Mouse (Mus musculus) yolk sac, embryonic 10.5 days (tissue): Measurements from ENCODE around the gene Tubb5.
A peak's percentile ranks its signal among the peaks of the same experiment; 100 is the strongest.

Experiments
- DNase-seq: peaks from one replicate; pipeline ENCODE4 v3.0.0-alpha.2; 2017; ENCODE audit warnings: low spot score

Tubb5 gene

GRCm38 (mm10) chr17:35825109-35825850 lies 12.8 kb downstream of the Tubb5 start:
- no peak for DNase-seq

DNA sequence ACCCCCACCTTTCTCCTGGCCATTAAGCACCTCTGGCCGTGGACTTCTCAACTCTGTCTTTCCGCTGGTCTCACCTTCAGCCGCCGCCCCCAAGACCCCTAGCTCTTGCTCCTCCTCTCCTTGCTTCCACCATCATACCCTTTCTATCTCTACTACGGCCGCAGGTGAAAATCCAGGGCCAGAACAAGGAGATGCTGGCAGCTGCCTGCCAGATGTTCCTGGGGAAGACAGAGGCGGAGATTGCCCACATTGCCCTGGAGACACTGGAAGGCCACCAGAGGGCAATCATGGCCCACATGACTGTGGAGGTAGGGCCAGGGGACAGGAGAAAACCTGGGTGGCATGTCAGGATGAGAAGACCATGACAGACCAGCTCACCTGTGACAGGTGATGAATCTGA lies 13.7 kb downstream of the Tubb5 start:
- DNase-seq = no peak

GRCm38 (mm10) chr17:35822964-35823937 lies 14.9 kb downstream of the Tubb5 start, which contains the start of gene Flot1:
Gene Flot1, plus strand, starts transcription at chr17:35823230.
- DNase-seq = peak; percentile 93

- no peak for DNase-seq
These were observed 15.5 kb downstream of the Tubb5 start for GRCm38 (mm10) chr17:35822564-35822963.

DNA sequence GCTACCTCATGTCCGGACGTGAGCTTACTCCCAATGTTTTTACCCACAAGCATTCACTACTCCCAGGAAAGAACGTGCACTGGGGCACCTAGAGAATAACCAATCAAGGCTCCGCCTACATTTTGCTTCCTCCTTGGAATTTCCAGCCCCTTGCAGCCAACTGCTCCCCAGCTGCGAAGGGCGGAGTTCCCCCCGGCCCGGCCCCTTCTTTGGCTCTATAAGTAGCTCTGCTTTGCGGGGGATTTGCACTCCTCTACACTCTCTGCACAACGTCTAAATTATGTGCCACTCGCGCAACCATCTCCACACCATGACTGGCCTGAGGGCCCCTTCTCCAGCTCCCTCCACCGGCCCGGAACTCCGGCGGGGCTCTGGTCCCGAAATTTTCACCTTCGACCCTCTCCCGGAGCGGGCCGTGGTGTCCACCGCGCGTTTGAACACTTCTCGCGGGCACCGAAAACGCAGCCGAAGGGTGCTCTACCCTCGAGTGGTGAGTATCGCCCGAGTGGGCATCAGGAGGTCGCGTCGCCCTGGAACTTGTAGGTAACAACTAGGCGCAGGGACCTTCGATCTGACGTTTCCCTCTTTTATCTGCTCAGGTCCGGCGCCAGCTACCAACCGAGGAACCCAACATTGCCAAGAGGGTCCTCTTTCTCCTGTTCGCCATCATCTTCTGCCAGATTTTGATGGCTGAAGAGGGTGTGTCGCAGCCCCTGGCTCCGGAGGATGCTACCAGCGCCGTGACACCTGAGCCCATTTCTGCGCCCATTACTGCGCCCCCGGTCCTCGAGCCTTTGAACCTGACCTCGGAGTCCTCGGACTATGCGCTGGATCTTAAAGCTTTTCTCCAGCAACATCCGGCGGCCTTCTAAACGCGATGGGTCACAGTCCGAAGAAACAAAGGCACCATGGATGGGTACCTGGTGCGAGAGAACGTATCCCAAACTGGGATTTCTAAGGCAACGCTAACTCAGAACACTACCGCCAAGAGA lies 16.4 kb downstream of the Tubb5 start, which contains the start of gene Ier3:
Gene Ier3 (plus strand): TSS at position 246 of the 992 bp plus-strand sequence.
- DNase-seq = peak; percentile 93

DNA sequence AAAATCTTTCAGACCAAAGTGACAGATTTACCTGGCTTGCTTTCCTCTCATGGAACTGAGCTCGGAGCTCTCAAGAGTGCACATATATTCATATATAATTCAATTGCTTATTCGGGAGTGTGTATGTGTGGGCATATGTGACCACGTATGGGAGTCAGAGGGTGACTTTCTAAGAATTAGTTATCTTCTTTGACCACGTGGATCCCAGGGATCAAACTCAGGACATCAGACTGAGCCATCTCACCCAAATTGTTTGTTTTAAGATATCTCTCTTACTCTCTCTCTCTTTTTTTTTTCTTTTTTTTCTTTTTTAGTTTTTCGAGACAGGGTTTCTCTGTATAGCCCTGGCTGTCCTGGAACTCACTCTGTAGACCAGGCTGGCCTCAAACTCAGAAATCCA lies 18.0 kb downstream of the Tubb5 start:
- no peak for DNase-seq

DNA sequence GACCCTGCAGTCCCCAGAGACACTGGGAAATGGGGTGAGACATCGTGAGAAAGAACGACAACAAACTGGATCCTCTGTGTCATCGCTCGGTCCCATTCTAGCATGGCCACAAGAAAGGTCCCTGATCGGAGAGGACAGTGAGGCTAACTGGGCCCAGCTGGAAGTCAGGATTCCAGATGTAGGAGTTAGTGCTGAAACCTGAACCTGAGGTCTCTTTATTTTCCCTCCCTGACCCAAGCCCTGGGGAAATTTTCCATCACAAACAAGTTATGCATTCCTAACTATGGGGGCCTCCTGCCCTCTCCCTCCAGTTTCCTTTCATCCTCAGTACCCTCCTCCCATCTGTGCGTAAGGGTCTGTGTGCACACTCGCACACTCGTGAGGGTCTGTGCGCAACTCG lies 20.9 kb downstream of the Tubb5 start:
- no peak for DNase-seq

GRCm38 (mm10) chr17:35816686-35817085 lies 21.4 kb downstream of the Tubb5 start:
- DNase-seq = no peak

DNA sequence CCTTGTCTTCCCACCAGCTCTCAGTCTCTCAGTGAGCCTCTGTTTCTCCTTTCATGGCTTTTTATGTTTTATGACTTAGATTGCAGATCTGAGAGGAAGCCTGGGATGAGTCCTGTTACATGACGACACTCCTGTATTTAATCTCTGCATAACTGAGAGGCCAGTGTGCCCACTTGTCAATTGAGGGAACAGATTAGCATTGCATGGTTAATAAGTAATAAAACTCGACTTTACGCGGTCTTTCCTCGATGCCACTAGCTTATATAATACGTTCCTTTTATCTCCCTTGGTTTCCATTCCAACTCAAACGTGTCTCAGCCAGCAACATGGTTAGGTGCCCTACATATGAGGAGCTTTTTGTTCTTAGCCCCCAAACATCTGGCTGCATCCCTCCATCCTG lies 22.3 kb downstream of the Tubb5 start:
- DNase-seq = no peak

DNA sequence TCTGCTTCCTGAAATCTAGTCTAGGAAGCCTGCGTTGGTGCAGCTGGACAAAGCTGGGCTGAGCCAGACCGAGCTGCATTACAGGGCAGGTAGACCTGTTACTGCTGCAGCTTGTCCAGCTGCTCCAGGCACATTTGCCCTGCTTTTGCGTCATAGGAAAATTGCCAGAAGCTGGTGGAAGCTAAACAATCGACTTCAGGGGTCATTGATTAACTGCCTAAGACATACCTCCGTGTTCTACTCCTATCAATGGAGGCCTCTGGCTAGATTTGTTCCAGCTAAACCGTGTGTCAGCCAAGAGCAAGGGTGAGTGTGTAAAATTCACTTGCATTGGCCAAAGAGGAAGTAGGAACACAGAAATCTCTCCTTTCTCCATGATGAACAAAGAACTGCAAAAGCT lies 23.4 kb downstream of the Tubb5 start:
- peak; percentile 80 for DNase-seq

GRCm38 (mm10) chr17:35813653-35814052 lies 24.5 kb downstream of the Tubb5 start:
- no peak for DNase-seq

DNA sequence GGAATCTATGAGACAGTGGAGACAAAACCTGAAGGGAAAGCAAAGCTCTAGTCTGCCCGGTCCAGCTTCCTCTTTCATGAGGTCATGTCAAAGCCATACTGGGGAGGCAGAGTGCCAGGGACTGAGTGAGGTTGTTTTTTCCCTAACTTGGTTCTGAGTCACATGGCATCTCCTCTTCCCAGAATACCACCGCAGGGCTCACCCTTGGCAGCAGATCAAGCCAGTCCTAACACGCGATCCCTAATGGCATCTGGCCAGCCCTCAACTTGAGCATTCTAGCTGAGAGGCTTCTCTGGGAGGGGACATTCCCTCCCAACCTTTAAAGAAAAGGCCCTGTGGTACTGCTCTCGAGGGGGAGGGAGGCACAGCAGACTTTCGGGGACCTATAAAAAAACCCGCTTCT lies 24.9 kb downstream of the Tubb5 start:
- no peak for DNase-seq

DNA sequence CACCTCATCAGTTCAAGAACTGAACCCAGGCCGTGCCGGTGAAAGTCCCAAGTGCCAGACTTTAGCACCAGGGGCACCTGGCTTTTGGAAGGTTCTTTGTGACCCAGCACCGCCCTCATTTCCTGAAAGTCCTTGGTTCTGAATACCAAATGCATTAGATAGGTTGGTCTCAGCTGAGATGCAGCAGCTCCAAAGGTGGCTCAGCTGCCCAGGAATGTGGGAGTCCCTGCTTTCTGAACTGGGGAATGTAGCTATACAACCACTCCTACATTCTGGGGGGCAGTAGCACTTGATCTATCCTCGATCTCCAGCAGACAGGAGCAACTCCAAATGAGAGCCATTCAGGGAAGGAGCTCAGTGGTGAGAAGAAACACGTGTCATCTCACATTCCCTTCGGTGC lies 25.4 kb downstream of the Tubb5 start:
- DNase-seq = no peak

DNA sequence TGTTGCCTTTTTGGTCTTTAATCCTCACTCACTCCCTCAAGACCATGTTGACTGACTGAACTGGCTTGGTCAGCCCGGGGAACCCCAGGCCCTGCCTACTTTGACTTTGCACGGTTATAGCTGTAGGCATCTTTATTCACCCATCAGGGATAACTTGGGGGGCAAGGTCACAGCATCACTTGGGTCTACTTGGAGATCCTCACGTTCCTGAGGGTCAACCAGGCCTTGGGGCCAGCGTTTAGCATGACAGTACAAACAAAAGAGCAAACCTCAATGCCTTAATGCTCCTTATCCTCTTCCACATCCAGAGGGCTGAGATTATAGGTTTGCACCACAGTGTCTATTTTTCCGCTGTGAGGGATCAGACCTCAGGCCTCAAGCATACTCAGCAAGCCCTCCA lies 25.8 kb downstream of the Tubb5 start:
- no peak for DNase-seq

- no peak for DNase-seq
These were observed 27.0 kb downstream of the Tubb5 start for GRCm38 (mm10) chr17:35810900-35811648.

- no peak for DNase-seq
These were observed 28.7 kb downstream of the Tubb5 start for GRCm38 (mm10) chr17:35809395-35809794.

- no peak for DNase-seq
These were observed 30.0 kb downstream of the Tubb5 start for GRCm38 (mm10) chr17:35808073-35808472.

DNA sequence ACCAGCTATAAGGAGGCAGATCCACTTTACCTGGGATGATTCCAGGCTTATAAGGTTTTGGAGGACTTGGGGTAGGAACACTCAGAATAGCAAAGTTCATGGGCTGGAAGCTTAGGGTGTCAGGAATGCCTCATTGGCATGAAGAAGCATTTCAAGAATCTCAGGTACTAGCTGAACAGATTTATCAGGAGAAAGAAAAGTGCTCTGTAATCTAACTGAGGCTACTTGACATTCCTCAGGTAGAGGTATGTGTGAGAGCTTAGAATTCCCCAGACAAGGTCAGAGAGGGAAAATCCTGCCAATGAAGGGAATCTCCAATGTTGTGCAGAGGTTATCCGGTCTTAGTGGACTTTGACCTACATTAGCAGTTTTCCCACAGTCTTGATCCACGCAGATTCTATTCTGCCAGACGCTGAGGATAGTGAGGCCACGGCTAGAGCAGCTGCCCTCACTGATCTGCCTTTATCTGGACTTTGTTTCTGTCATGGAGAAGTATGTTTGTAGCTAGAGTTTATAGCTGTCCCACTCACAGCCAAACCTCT lies 34.2 kb downstream of the Tubb5 start:
- peak; percentile 54 for DNase-seq

DNA sequence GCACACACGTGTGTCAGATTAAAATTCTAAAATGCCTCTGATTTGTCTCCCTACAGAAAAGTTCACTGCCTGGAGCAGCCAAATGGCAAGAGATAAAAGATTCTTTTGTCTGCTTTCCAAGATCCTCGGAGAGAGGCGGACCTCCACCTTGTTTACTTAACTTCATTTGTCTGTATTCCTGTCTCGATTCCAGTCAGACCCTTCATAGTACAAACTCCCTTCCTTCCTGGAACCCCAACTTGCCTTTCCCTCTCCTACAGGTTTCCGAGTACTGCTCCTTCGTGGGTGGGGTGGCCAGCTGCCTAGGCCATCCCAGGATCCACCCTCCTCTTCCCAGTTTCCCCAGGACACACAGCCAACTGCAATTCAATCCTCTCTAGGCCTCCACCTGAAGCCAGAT lies 35.1 kb downstream of the Tubb5 start:
- no peak for DNase-seq

GRCm38 (mm10) chr17:35800905-35801304 lies 37.2 kb downstream of the Tubb5 start:
- DNase-seq = no peak

DNA sequence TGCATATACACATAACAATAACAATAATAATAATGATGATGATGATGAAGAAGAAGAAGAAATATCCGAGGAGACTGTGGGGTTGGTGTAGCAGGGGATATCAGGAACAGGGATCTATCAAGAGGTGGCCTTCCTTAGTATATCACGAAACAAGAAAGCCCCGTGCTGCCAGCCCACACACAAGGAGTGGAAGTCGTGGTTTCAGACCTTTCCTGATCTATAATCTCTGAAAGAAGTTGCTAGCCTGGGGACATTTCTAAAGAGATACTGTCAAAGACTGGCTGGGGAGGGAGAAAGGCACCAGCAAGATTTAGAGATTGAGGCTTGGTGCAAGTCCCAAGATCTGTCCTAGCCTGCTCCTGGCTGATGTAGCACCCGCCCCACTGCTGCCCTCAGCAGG lies 41.3 kb downstream of the Tubb5 start:
- no peak for DNase-seq
